Mouse (Mus musculus) cerebellum, postnatal 4 days (tissue): ENCODE data around the gene Arhgef3.

Source experiments
- DNase-seq, 2 experiments: peaks; one replicate each; pipeline ENCODE4 v3.0.0; 2022; ENCODE audit warnings: low spot score in 2 of 2, mixed read lengths in 1 of 2

Gene Arhgef3

DNA sequence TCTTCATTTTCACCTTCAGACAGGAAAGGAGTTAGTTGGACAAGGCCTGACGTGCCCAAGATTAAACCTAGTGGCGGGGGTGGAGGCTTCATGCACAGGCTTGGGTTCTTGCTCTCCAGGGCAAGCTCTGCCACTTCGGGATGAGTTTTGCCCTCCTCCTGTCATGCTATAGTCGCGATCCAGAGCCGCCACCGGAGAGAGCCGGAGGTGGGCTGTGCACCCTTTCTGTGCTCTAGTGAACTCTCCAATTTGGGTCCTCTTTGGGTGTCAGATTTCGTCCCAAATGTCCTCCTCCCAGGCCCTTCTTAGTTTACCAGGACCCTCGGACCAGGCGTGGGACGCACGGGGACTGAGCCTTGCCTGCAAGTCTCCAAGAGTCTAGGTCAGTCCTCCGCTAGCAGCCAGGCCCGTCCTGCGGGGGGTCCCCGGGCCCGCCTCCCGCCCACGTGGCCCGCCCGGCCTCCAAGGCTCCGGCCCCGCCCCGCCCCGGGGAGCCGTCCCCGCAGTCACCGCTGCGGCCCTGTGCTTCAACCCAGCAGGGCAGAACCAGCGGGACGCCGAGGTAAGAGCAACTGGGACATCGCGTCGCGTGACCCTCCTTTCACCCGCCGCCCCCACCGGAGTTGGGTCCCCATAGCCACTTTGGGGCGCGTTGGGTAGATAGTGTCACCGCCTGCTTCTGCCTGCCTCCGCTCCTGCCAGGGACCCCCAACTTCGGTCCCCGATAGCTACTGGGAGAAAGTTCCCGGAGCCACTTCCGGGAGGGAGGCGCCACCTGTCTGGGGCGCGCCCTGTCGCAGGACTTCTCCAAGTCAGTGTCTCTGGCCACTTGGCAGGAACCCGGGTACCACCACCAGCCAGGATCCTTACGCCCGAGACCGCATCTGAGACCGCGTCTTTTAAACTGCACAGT is at the start of gene Arhgef3:
Gene Arhgef3 (plus strand): TSS at position 538 of the 913 bp plus-strand sequence.
- DNase-seq = peak in 1 of 2 experiments; percentile 34

DNA sequence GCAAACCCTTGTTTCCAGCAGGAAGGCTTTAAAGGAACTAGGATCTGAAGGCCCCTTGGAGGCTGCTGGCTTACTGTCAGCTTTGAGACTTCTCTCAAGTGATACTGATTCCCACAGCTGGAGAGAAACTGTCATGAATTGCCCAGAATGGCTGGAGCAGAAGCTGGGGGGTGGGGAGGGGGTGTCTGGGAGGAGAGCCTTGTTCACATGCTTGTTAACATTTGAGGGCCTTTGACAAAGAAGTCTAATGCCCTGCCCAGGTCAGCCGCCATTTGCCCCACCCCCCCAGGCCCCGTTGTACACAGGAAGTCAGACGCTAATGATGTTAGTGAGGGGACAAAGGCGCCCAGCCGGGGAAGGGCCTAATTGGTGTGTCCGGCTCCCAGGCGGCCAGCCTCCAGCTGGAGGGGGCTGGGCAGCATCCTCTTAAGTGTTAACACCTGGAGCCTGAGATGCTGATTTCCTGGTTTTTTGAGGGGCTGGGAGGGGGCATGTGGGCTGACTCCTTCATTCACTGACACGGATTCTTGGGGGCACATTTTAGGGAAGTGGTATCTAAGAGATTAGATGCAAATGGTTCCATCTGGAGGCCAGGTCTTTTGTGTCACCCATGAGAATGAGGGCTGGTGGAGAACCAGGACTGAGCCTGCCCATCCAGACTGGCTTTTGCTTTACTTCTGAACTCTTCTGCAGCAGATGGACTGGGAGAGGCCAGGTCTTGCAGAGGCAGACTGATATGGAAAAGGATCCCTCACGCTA is 48.3 kb upstream of the Arhgef3 start:
- DNase-seq = no peak

DNA sequence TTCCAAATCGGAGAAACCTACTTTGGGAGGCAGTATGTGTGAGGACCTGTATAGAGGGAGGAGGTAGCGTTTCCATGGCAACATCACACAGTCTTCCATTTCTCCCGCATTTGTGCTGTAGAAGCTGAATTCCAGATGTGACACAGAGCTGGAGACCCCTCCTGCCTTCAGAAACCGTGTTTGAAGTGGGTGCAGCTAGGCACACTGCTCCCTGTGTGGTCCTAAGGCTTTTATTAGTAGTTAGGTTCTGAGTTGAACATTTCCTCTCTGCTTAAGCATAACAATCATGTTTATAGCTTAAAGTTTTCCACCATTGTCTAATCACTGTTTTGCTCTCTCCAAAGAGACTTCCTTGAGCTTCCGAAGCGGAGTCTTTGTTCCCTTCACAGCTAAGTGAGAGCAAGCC is 46.8 kb upstream of the Arhgef3 start:
- no peak for DNase-seq

DNA sequence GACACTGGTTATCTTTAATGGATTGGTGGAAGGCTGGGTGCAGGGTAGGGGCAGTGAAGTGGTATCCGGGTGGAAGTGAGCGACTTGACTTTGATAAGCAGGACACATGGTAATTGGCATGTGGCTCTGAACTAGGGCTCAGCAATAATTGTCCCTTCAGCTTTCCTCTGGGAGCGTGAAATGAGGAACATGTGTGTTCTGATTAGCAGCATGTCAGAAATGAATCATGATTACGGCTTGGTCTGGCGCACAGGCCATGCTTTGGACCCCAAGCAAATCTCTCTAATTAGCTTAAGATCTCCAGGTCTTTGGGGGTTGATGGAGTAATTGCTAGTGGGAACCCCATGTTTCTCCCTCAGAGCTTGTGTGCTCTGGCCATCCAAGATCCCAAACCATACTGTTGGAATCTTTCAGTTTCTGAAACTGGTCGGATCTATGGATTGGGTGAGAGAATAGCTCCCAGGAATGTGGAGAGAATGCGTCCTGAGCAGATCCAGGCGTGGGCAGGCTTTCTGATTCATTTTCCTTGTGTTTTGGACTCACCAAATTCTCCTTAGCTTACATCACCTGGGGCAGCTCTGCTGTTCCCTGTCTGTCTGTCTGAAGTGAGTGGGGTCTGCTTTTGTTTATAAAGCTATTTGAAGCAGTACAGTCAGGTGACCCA is 45.1 kb upstream of the Arhgef3 start:
- no peak for DNase-seq

DNA sequence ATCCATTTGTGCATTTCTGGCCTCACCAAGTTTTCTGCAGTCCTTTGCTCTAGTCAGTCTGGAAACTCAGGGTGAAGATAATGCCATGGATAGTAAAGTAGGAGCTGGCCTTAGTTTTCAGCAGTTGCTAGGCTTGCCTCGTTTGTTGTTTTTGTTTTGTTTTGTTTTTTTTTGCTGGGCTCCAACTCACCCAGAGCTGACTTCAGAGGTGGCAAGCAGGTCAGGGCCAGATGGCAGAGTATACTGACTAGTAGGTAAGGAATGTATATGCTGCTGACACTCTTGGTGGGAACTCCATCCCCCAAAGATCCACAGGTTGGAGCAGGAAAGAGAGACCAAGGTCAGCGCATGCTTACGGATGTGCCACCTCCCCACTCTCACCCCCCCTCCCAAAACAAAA is 44.6 kb upstream of the Arhgef3 start:
- DNase-seq = no peak

DNA sequence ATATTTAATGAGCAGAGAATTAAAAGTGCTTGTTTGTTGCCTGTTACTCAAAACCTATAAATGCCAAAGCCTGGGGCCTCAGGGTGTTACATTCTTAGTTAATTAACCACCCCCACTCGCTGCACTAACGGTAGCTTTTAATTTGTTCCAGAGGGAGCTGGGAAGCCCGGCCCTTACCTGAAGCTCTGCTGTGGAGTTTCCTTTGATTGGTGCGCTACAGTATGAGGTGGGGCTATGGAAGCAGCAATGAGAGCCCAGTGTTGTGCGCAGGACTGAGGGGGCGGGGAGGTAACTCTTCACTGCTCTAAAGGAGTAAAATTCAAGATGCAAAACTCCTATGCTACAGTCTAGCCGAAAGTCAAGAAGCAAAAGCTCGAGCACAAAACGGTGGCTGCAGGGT is 43.9 kb upstream of the Arhgef3 start:
- no peak for DNase-seq

DNA sequence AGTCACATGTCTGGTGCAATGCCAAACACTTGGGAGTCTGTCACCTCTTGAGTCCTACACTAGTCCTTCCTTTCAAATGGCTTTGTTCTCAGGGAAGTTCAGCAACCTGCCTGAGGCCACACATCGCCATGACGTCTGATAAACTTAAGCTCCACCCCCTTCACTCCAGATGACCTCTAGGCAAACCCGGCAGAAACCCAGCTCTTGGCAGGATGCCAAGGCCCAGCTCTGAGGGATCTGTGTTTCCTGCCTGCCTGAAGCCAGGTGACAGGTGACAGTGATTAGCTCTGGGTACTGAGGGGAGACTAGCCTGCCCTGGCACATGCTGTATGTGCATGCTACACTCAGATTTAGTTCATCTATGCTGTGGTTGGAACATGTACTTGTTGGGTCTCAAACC is 42.7 kb upstream of the Arhgef3 start:
- DNase-seq = no peak

DNA sequence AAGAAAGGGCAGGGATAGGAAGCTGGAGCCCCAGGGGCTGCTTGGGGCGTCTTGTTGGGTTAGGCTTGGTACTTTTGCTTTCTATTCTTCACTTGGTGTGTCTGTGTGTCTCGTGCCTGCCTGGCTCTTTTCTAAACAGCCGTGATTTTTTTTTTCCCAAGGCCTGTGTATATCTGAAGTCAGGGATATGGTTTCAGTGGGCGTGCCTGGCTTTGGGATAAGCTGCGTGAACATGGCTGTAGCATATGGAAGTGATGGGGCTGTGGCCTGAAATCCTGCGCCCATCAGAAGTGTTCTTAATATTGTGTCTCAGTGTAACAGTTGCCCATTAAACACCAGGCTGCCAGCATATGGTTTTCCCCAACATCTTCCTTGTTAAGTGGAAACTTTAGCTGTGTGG is 39.6 kb upstream of the Arhgef3 start:
- no peak for DNase-seq

DNA sequence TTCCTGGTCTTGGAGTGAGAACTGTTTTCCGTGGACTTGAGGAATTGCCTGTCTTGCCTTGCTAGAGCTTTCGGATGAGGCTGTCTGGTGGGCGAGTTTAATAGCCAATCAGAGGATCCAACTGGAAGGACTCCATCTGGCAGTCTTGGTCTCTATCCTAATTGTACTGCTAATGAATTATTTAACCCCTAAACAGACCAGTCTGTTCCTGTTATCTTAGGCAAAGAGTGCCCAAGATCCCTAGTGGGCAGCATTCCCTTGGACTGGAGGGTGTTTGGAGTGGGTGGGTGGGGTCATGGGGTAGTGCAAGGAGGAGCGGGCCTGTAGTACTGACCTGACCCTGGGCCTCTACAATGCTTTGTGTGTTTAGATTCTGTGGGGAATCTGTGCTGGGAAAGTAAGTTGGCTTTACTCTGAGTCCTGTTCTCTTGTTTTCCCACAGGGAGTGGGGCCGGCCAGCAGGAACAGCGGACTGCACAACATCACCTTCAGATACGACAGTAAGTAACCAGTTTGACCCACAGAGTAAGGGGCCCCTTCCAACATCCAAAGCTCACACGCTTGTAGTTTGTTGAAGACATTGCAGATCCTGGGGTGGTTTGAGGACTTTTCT is 38.7 kb upstream of the Arhgef3 start:
- peak in 1 of 2 experiments; percentile 37 for DNase-seq

DNA sequence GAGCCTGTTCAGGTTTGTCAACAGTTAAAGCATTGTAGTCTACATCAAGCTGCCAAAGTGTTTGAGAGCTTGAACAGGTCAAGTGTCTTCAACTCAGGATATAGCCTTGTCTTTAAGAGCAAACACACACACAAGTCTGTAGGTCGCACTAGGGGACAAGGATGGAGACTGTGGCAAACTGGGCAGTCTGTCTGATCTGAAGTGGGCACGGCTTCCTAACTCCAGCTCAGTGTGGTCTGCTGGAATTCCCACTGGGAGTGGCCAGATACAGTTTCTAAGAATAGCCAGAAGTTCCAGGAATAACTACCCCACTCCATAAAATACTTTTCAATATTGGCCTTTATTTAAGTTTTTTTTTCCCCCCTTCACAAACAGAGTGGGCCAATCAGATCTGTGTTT is 38.2 kb upstream of the Arhgef3 start:
- DNase-seq = no peak

DNA sequence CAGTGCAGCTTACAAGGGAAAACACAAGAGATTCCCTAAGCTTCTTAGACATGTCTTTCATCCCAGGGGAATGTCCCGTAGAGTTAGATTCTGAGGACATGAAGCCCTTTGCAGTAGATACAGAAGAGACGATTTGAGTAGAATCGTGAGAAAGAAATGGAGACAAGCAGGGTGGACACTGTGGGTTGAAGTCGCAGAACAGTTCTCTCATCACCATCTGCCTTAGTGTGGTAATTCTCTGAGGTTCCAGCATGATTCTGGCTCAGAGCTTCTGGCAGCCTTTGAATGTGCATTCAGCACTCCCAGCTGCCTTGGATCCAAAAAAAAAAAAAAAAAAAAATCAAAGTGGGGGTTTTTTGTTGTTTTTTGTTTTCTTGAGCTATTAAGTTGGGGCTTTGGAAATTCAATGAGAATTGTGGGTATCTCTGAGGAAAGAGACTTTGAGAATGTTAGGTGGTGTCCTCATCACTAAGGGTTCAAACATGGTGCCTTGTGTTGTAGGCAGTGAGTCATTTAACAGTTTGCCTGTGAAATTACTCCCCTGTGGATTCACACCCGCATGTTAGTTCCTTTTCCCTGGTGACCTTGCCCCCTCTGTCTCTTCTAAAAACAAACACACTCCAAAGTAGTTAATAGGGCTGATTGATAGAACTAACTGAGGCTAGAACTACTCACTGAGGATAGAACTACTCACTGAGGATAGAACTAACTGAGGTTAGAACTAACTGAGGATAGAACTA is 33.0 kb upstream of the Arhgef3 start:
- DNase-seq = no peak

DNA sequence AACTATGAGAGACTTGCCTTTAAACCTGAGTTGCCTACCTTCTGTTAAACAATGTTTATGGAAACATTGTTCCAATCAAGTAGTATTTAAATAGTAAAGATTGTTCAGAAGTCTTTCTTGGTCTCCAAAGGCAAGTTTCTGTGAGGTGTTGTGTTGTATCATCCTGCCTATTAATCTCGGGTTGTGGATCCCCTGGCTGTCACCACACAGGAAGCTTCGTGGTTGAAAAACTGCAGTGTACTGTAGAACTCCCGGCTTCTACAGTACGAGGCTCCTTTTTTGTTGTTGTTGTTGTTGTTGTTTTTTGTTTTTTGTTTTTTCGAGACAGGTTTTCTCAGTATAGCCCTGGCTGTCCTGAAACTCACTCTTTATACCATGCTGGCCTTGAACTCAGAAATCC is 29.2 kb upstream of the Arhgef3 start:
- DNase-seq = no peak

DNA sequence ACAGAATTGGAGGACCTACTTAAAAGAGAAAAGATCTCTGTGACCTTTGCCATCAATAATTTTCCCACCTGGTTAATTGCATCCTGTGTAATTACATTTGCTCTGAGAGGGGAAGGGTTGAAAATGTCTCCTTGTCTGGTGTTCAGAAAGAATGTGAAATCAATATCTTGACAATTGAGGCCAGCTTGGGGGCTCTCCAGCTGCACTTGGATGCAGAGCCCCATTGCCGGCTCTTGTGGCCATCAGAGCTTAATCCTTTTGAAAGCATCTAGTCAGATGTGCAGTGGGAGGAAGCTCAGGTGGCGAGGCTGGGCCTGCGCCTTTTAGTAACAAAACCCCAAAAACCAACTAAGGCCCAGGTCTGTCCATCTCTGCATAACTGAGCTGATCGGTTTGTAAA is 28.7 kb upstream of the Arhgef3 start:
- DNase-seq = no peak

DNA sequence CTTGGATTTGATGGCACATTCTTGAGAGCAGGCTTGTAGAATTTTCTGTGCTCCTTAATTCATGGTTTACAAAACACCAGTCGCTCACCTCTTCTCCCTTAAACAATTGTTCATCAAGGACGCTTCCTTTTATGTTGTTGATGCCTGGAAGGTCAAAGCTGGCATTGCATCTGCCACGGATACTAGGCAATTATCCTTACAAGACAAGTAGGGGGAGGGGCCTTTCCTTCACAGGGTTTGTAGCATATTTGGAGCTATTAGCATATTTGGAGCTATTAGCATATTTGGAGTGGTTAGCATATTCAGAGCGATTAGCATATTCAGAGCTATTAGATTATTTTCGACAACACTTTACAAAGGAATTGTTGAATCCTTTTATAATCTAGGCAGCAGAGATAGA is 20.5 kb upstream of the Arhgef3 start:
- DNase-seq = no peak

DNA sequence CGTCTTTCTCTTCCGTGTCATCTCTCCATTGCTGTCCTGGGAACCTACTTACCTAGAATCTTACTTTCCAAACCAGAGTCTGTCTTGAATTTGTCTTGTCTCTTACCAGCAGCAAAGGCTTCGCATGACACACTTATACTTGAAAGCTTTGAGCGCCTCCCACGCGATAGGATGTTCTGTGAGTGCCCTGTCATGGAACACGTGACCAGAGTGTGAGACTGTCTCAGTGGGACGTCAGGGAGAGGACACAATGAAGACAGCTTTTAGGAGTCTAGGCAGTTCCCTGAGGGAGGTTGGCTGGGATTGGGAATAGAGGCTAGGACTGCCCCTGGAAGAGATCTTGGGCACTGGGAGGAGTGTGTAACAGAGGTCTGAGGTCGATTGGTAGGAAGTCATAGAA is 18.6 kb upstream of the Arhgef3 start:
- DNase-seq = no peak

DNA sequence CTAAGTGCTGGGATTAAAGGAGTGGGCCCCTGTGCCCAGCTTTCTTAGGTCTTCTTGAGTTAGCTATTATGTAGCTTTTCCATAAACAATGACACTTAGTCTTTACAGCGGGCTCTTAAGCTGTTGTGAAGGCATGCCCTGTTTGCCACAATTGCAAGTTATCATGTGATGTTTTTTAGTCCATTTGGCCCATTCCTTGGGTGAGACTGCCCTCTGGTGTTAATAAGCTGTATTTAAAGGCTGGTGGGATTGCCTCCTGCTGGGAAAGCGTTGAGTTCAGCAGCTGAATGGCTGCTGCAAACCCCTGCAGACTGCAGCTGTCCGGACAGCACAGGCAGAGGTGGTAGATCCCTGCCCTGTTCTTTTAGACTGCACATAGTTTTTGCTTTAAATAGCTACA is 17.9 kb upstream of the Arhgef3 start:
- DNase-seq = peak in 1 of 2 experiments; percentile 80

DNA sequence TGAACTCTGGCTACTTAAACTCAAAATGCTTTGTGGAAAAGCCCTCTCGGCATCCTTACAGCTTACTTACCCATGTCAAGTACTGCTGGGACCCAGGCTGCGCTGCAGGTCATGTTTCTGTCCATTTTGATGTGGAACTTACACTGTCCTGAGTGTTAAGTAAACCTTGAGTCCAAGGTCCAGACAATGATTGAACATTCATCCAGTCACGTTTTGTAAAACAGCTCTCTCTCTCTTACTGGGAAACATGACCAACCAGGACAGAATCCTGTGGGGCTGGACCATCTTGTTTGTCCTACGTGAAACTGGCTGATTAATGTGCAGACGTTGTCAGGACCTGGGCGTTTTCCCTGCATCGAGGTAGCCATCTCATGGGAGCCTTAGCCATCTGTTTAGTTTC is 13.0 kb upstream of the Arhgef3 start:
- no peak for DNase-seq

DNA sequence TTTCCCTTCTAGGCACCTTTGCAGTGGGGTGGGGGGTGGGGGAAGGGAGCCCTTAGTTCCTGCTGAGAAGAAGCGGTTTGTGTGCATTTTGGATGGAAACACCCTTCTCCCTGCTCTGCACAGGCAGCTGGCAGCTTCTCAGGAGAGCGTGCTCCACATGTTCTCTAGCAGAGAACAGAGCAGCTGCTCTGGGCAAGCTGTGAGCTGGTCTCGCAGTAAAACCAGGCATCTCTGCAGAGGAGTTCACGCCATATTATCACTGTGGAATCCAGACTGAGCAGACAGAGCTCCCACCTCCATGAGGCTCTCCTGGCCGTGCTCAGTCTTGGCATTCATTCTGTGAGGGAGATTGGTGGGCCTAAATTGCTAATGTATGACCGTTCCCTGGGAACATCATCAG is 12.0 kb upstream of the Arhgef3 start:
- no peak for DNase-seq

DNA sequence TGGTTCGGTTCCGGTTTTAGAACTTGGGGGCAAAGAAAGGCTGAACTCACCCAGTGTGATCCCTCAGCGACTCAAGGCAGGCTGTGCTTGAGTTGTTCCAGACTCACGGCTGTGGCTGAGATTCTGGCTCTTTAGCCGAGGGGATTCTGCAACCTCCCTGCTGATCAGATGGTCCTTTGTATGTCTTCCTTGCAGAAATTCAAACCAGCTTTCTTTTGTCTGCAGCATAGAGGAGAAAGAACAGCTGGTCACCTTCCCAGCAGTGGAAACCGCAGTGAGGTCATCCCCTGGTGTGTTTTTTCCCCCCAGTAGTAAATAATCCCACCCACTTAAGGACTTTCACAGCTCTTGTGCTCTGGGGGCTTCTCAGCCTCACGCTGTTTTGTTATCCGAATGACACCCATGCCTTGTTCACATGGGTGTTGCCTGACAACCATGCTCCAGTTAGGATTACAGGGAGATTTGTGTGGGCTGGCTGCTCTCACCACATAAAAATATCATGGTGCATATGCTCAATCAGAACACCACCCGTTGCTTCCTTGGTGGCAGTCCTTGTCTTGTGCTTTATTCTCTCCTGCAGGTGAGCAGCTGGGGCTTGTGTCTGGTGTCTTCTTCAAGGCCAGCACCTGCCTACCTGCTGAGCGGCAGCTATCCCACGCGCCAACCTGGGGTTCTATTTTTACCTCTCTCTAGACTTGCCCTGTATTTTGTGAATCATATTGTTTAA is 8.8 kb upstream of the Arhgef3 start:
- DNase-seq = no peak

DNA sequence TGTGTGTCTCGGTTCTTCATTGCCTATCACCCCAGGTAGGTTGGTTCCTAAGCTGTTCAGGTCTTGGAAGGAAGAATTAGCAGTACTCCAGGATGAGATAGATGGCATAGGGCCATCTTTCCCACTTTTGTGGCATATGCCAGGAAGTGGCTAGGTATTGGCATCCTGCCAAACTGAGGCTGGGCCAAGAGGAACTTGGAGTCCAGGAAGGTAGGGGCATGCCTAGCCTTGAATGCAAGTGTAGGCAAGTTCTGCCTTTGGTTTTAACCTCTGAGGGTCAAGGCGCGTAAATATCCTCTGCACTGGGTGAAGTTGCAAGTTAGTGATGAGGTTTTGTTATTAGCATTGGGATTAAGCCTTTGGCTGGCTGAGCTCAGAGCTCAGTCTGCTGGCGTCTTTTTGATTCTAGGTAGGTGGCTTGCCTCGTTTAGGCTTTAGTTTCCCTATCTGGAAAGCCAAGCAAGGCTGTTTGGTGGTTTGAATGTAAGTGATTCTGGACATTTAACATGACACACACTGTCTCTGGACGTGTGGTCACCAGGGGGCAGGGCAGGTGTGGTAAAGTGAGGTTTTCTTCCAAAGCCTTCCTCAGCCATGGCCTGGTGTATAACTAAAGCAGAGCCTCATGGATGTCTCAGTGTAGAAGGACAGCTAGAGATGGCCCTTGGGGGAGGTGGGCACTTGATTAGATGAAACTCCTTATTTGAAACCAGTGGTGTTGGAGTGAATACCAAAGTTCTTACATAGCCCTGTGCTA is 5.8 kb upstream of the Arhgef3 start:
- peak in 1 of 2 experiments; percentile 47 for DNase-seq
